Mouse (Mus musculus): ENCODE measurements around the gene Tmem214.
A peak's percentile ranks its signal among the peaks of the same experiment; 100 is the strongest.

Gene Tmem214

DNA sequence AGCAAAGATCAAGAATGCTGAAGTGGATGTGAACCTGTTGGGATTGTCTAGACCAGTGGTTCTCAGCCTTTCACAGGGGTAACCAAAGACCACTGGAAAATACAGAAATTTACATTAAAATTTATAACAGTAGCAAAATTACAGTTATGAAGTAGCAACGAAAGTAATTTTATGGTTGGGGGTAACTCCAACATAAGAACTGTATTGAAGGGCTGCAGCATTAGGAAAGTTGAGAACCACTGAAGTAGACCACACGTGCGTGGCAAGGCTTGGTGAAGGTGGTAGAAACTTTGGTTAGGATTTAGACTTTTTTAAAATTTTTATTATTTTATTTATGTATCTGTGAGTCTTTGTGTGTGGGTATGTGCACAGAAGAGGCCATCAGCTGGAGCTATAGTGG is at the start of gene Tmem214:
Gene Tmem214, plus strand, starts transcription at position 301 of the 400 bp plus-strand sequence.
- no peak for DNase-seq (ENCODE audit: extremely low read depth, low read depth)

DNA sequence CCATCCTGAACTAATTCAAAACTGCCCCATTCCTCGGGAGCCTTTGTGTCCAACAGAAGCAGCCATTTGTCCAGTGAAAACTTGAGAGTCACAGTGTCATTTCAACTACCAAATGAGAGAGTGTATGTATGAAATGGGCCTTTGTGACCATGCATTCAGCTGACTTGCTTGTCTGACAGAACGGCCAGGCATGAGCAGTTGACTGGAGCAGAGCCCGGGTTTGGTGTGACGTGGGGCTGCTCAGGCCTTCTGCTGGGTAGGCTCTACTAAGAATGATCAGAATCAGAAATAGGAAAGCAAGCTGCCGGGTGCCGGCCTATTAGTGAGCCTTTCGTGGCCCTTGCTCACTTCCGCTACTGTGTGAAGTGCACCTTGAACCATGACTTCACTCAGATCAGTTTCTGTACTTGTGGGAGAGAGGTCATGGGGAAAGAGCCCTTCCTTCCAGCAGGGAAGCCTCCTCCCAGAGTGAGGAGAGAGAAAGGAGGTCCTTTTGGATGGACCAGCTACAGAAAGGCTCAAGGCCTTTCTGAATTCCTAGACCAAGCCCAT is 49.0 kb upstream of the Tmem214 start:
- DNase-seq (ENCODE audit: extremely low read depth, low read depth), result no peak

DNA sequence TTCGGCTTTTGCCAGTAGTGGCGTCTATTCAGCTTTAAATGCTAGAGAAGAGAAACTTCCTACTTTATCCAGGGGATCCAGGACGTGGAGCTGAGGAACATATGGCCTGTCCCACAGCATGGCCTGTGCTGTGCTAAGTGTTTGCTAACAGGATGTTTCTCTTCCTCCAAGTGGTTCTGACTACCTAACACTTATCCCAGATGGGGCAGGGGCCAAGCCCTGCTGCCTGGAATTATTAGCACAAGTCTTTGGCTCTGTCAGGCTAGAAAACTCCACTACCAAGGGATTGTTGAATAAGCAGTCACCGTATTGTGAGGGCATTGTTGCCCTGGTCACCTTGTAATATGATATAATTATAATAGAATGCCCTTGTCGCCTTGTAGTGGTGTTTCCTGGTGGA is 45.1 kb upstream of the Tmem214 start:
- no peak for DNase-seq (ENCODE audit: extremely low read depth, low read depth)

DNA sequence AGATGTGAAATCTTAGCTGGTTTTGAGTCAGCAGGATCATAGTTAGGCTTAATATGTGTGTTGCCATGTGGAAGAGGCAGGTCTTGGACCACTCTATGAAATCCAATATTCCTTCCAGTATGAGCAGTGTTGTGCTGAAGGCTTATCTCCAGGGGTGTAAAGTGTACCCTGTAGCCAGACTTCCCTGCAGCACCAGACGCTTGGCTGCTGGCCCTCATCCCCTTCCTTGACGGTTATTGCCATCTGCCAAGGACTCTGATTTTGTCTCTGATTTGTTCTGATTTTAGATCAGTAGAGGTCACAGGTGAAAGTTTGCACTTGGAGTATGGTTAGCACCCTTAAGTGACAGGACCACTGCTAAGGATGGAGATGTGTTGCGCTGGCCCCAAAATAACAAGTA is 44.7 kb upstream of the Tmem214 start:
- DNase-seq (ENCODE audit: extremely low read depth, low read depth), result no peak

DNA sequence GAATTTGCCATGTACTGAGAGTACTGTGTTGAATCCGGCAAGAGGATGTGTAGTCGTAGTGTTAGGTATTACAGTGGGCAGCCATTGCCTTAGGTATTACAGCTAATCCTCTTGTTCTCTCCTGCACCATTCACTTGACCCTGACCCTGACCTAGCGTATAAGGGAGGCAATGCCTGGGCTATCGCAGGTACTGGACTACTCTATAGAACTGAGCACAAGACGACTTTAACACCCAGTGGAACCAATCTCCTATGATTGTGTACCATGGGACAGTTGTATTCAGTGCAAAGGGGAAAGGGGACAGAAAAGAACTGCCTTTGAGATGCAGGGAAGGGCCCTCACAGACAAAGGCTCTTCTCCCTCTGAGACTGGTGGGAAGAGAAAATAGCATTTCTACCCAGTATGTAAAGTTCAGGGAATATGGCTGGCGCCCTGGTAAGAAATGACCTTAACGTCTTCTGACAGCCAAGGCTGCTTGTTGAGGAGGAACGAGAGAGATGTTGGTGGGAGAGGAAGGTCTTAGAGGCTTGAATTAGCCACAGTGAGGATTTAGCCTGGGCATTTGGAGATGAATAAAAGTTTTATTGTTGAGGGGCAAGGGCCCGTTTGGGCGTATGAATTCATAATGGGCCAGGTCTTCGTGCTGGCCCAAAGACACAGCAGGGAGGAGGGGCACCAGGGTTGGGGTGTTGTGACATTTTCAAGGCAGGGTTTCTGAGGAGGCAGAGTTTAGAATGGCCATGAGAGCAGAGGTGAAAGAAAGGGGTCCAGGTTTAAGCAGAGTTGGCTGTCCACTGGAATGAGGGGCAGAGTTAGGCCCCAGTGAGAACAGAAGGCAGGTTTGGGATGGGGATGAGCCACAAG is 43.5 kb upstream of the Tmem214 start:
- DNase-seq (ENCODE audit: extremely low read depth, low read depth), result no peak

DNA sequence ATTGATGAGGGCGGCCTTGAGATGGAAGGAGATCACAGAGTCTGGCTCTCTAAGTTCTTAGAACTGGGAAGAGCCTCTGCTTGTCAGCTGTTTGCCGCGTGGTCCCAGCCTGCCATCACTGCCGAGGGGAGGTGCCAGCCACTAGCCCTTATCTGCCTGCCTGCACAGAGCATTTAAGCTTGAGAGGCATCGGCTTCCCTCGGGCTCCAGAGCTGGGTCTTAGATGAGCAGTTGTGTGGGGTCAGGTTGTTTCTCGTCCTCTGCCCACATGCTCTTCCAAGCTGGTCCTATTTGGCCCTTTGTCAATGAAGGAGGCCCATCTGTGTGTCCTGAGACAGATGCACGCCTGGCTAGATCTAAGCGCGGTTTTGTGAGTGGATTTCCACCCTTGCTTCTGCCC is 42.6 kb upstream of the Tmem214 start:
- DNase-seq (ENCODE audit: extremely low read depth, low read depth), result no peak

DNA sequence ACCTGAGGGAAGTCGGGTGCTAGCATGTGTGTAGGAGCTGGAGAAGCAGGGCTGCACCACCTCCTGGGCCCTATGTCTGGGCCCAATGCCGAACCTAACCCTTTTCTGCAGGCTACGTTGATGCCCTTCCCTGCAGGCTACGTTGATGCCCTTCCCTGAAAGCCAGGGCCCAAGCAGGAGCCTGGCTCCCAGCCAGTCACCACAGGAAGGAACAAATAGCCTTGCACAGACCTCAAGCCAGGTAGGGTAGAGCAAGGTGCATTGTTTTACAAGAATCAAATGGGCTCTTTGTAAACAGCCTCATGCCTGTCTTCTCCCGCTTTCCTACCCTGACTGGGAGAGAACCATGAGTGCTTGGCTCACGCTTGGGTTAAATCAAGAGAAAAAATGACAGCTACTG is 42.0 kb upstream of the Tmem214 start:
- no peak for DNase-seq (ENCODE audit: extremely low read depth, low read depth)

DNA sequence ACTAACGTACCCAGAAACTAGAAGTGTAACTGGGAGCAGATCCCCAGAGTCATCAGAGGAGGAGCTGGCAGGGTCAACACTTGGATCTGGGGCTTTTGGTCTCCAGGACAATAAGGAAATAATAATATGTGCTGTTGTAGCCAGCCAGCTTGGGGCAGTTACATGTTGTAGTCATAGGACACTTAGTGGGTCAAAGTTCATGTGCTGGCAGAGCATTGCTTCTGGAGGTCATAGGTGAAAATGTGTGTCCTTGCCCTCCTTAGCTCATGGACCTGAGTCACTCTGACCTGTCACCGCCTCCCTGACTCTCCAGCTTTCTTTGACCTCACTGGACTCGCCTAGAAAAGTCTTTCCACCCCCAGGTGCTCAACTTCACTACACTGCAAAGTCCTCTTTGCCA is 34.4 kb upstream of the Tmem214 start:
- DNase-seq (ENCODE audit: extremely low read depth, low read depth), result no peak

DNA sequence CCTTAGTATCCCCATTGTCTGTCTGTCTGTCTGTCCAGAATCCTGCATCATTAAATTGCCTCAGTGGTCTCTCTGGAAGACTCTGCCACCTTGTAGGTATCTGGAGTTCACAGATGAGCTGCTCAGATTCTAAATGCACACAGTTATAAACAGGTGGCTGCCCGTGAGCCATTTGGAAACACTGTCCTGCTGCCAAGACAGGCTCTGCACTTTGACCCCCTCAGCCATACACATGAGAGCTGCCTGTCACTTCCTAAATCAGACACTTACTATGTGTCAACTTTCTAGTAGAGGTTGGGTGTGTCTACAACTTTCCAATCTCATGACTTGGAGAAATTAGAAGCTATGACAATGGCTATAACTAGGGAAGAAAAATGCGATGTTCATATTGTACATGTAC is 28.1 kb upstream of the Tmem214 start:
- DNase-seq (ENCODE audit: extremely low read depth, low read depth), result no peak

DNA sequence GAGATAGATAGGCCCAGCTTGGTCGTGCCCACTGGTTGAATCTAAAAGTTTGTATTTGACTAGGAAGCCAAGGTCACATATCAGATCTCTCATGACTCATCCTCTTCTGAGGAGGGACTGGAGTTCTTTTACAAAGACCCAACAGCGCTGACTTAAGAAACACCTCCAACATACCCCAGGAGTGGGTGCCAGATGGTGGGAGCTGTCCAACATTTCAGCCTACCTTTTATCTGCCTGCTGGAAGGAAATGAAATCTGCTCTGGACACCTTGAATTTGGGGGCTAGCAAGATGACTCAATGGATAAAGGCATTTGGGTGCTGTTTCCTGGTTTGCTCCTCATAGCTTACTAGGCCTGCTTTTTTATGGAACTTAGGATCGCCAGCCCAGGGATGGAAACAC is 25.9 kb upstream of the Tmem214 start:
- no peak for DNase-seq (ENCODE audit: extremely low read depth, low read depth)

DNA sequence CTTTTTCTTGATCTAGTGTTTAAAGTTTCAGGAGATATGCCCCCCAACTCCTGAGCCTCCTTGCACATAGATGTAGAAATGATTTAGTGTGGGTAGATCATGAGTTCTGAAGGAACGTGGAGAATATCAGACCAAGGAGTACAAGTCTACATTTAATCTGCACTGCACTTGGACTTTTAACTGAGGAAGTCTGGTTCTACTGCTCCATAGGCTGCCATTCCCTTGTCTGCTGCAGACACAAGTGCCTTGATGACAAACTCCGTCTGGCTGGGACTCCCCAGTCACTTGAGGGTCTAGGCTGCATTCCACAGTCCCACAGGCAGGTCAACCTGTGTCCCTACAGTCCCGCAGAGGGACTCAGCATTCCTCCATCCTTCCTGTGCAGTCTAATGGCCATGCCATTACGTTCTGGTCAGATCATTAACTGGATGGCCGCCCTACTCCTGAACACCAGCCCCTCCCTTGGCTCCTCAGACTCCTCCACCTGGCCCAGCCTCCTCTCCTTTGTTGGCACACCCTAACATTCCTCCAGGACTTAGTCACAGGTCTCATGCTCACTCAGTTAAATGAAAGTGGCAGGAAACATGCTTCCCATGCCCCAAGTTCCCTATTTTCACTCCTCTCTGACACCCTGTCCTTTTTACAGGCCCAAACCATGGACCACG is 17.8 kb upstream of the Tmem214 start:
- no peak for DNase-seq (ENCODE audit: extremely low read depth, low read depth)

DNA sequence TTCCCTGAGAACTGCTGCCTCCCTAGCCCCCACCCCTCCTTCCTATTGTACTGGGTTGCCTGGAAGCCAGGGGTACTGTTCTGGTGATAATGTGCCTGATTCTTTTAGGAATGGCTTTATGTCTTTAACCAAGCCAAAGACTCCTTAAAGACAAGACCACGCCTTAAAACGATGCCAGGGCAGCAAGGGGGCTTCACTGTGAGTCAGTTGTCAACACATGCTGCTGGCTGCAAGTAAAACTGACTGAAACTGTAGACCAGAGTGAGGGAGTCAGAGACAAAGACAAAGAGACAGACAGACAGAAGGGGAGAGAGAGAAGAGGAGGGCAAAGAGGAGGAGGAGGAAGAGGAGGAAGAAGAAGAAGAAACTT is 17.3 kb upstream of the Tmem214 start:
- no peak for DNase-seq (ENCODE audit: extremely low read depth, low read depth)

DNA sequence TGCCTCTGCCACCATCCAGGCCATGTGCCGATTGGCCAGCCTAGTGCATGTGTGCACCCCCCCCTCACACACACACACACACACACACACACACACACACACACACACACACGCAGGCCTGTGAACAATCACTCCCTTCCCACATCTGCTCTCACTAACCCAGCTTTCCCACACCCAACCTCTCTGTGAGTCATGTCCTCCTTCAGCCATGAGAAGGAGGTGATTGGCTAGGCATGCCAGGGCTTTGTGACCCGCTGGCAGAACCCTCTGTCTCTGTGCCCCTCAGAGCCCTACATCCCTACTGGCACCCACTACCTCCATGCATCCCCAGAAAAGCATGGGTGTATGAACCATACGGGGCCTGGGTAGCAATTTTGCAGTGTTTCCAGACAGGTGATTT is 14.3 kb upstream of the Tmem214 start:
- DNase-seq (ENCODE audit: extremely low read depth, low read depth), result no peak

DNA sequence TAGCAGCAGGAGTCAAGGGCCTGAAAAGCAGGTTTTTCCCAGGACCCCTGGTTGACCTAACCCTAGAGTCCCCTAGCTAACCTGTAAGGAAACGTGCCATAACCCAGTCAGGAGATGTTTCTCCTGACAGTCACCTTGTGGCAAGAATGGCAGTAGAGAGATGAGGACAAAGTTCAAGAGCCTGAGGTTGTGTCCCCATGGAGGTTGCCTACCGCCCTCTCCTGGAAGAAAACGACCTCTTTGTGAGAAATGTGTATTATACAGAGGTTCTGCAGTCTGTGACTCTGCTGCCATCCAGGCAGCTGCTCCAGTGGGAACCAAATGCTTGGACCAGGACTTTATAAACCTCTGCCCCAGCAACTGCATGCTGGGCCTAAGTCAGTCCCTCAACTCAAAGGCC is 12.1 kb upstream of the Tmem214 start:
- no peak for DNase-seq (ENCODE audit: extremely low read depth, low read depth)

DNA sequence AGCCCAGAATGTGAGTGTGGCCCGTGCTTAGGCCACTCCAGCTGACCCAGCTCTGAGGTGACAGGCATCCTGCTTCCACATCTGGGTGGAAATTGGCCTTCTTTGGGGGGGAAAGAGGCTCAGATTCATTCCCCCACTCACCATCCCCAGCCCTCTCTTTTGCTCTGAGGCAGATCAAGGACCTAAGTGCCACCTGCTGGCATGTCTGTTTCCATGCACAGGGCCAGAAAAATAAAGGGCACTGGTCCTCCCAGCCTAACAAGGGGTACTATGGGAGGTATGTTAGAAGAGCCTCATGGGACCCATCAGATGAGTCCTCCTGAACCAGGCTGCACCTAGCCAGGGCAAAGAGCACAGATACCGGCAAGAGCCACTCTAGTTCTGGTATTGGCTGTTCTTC is 11.7 kb upstream of the Tmem214 start:
- no peak for DNase-seq (ENCODE audit: extremely low read depth, low read depth)

DNA sequence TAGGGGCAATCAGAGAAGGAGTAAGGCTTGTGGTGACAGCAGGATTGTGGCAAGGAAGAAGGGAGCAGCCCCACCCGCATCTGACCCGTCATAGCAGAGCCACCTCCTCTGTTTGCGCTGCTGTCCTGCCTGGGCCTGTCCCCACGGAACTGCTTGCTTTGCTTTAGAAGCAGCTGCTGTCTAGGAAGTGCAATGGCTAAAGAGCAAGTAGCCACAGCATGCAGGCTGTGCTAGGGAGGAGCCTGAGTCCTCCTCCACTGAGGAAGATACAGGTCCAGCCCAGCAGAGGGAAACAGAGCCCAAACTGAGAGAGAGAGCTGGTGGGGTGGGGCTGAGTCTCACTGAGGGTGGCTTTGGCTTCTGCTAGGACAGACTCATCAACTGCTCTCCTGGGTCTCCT is 4.0 kb upstream of the Tmem214 start:
- no peak for DNase-seq (ENCODE audit: extremely low read depth, low read depth)

DNA sequence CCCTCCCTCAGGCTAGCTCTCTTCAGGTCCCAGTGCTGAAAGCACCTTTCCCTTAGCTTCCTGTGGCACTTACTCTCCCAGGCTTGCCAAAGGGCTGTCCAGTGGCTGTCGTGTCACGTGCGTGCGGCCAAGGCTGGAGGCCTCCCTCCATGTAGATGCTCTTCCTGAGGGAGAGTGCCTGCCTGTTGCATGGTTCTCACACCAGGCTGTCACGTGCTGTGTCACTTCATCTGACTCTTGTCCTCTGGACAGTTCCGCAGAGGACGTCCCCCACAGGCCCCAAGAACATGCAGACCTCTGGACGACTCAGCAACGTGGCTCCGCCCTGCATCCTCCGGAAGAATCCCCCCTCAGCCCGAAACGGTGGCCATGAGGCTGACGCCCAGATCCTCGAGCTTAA is 3.5 kb upstream of the Tmem214 start:
- no peak for DNase-seq (ENCODE audit: extremely low read depth, low read depth)

DNA sequence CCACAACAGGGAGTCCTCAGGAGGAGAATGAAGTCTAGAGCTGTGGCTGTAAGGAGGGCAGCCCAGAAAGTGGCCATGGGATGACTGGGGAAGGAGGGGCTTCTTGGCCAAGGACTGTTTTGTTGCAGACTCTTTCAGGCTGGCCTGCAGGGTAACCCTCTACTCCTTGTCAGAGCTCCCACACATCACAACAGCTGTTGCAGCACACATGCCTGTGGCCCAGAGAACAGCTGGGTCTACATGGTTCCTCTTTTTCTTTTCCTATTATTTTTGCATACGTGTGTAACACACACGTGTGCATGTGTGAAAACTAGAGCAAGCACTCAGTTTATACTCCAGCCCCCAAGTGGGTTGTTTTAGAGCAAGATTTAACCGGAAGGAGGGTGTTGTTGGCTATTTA is 941 bp upstream of the Tmem214 start:
- DNase-seq (ENCODE audit: extremely low read depth, low read depth), result no peak

DNA sequence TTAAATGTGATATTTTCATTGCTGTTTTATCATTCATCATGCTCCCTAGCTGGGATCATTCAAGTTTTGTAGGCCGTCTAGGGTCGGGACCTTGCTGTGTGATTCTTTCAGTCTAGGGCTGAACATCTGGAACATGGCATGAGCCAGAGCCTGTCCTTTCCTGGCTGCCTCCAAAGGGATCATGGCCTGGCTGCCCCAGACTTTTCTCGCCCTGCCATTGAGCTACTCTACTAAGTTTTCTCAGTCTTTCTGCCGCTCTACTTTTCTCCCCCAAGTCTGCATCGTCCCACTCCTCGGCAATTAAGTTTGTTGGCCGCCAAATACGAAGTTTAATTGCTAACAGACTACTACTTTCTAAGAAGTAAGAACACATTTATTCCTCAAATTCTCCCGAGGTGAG is 1.2 kb downstream of the Tmem214 start:
- no peak for DNase-seq (ENCODE audit: extremely low read depth, low read depth)

DNA sequence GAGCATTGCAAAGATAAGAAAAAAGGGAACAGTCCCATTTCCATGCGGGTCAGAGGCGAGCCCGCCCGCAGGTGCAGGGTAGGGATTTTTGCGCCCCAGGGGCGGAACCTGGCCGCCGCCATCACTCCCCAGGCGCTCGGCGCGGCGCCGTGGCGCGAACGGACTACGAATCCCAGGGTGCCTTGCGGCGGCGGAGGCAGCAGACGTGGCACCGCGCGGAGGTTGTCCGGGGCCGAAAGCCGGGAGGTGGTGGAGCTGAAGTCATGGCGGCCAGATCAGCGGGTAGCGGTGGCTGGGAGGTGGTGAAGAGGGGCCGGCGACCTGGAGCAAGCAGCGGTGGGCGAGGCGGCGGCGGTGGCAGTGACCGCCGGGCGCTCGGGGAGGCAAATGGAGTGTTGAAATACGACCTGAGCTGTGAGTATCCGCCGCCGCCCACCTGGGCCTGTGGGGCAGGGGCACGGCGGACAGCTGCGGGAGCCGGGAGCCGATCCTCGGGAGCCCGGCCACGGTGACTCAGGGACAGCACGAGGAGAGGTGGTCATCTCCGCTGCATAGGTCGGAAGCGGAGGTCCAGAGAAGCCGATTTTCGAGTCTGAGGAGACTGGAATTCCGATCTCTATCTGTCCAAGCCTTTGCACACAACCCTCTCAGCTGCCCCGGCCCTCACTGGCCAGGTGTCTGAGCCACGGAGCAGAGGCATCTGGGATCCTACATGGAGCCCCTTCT is 1.8 kb downstream of the Tmem214 start:
- DNase-seq (ENCODE audit: extremely low read depth, low read depth), result peak; percentile 58

DNA sequence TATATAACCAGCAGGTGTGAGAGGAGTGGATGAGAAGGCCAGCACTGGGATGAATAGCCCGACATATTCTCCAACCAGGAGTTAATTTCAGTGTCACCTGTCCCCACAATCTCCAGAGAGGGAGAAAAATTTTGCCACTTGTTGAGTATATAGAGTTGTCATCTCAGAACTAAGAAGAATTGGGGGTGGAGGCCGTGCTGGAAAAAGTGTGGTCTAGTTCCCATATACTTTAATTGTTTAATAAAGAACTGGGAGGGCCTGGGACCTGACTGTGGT is 2.3 kb downstream of the Tmem214 start:
- DNase-seq (ENCODE audit: extremely low read depth, low read depth), result no peak

DNA sequence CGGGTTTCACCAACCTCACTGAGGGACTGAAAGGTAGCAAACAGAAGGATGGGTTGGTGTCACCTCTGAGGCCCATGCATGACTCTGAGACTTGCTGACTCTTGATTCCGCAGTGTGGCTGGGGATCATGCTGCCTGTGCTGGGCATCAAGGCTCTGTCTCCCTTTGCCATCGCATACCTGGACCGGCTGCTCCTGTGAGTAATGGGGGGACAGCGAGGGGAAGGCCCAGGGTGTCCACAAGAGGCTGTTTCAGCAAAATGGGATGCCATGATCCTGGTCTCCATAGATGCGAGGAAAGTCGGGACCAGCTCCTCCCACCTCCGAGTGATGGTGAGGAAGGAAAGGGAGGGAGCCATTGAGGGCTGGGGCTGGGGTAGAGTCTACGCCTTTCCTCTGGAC is 4.8 kb downstream of the Tmem214 start:
- DNase-seq (ENCODE audit: extremely low read depth, low read depth), result no peak
